Mouse (Mus musculus) G1E (cell line): ENCODE results near the gene Myb. TPM values are rescaled to one million over a fixed set of nuclear protein-coding genes. Genes with fewer than 3 reads are reported as not detected.
A peak's percentile ranks its signal among the peaks of the same experiment; 100 is the strongest.

Experiments used
- ATAC-seq: 2 replicates; pipeline ENCODE4 v1.8.0; 2016; ENCODE audit warnings: mild to moderate bottlenecking; ENCODE audit not compliant: insufficient number of reproducible peaks, poor library complexity, low FRiP score, severe bottlenecking; ENCODE audit errors: extremely low read depth
- DNase-seq: peaks from one replicate; pipeline ENCODE4 v3.0.0; 2012; ENCODE audit warnings: low spot score
- H3K27me3 ChIP-seq: 2 replicates; pipeline ENCODE4 v1.6.1; 2012; ENCODE audit warnings: mild to moderate bottlenecking, low read length, inconsistent platforms; ENCODE audit not compliant: insufficient read depth
- H3K36me3 ChIP-seq: replicated peaks from 2 replicates; pipeline ENCODE3; 2012; ENCODE audit warnings: mild to moderate bottlenecking, inconsistent platforms
- H3K4me1 ChIP-seq: 2 replicates; pipeline ENCODE4 v1.6.1; 2012; ENCODE audit warnings: low read depth, low read length, inconsistent platforms, mixed read lengths; ENCODE audit not compliant: insufficient read depth
- H3K4me3 ChIP-seq: 2 replicates; pipeline ENCODE4 v1.5.1; 2012; ENCODE audit warnings: low read depth, mild to moderate bottlenecking, inconsistent platforms, low read length, moderate library complexity, mixed read lengths
- H3K9me3 ChIP-seq: replicated peaks from 2 replicates; pipeline ENCODE4 v1.6.1; 2012; ENCODE audit warnings: inconsistent platforms
- CTCF ChIP-seq: IDR thresholded peaks from 2 replicates; pipeline ENCODE4 v1.5.1; 2012; ENCODE audit warnings: low read depth, low read length, inconsistent platforms, mixed read lengths
- GATA1 ChIP-seq: IDR thresholded peaks from 2 replicates; pipeline ENCODE4 v1.6.1; 2012; ENCODE audit warnings: borderline replicate concordance, low read length, inconsistent platforms, mixed read lengths
- GATA2 ChIP-seq: IDR thresholded peaks from 2 replicates; pipeline ENCODE4 v1.6.1; 2012; ENCODE audit warnings: low read depth, low read length, inconsistent platforms, borderline replicate concordance
- POLR2AphosphoS5 ChIP-seq: IDR thresholded peaks from 2 replicates; pipeline ENCODE4 v1.6.1; 2012; ENCODE audit warnings: low read depth, low read length, inconsistent platforms; ENCODE audit not compliant: insufficient replicate concordance
- TAL1 ChIP-seq: conservative IDR thresholded peaks from 2 replicates; pipeline ENCODE4 v1.6.1; 2012; ENCODE audit warnings: low read depth, low read length, inconsistent platforms, mixed read lengths
- polyA plus RNA-seq: library from polyadenylated mRNA; stranded (reverse); fragments of >175 nt; gene quantifications from 2 replicates; pipeline ENCODE4 v1.2.3, GENCODE M21; 2012
- total RNA-seq, 2 experiments: library from RNA; stranded (forward) in 1 of 2; stranded (reverse) in 1 of 2; fragments of 200-1000 nt in 1 of 2; fragments of >200 nt in 1 of 2; fragmentation: Nextera tagmentation in 1 of 2; gene quantifications; 2 replicates each; pipeline ENCODE4 v1.2.3; 2014 to 2017

Myb gene
- total and polyA plus RNA-seq, 3 experiments, result 49.3 to 399 (median 268) TPM

DNA sequence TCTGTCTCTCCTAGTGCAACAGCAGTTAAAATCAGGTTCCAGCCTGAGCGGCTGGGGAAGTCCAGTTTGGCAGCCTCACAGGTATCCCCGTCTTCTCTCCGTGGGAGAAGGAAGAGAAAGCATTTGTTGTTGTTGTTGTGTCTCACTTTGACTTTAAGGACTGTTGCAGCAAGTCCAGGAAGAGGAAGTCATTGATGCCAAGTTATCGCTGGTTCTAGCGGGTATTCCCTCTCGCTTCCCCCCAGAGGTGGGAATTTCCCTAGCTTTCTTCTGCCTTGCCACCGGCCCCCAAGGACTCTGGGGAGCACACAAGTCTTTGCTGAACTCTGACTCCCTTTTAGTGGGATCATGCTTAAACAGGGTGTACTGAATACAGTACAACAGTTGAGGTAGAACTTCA lies 40.0 kb upstream of the Myb start:
- ATAC-seq (no peak), DNase-seq (no peak)
- TF ChIP-seq POLR2AphosphoS5, result no peak
- TF ChIP-seq CTCF, result no peak
- no peak for TF ChIP-seq GATA2
- TF ChIP-seq GATA1, result no peak
- no peak for TF ChIP-seq TAL1

DNA sequence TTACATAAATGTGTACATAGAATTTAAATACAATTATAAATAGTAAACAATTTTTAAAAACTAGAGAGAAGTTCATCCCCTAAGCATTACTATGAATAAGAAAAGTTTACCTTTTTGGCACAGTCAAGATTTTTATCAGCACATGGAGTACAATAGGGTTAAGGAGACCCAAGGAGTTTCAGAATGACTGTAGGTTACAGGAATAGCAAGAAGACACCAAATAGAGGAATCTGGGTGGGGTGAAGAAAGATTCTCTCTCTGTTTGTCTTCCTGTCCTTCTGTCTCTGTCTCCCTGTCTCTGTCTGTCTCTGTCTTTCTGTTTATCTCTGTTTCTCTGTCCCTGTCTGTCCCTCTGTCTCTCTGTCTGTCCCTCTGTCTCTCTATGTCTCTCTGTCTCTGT lies 39.5 kb upstream of the Myb start:
- Histone ChIP-seq H3K27me3 (no peaks in the 10 kb centered on the region), H3K9me3 (no peaks in the 10 kb centered on the region), H3K4me1 (peaks cover 63% of the 10 kb centered on the region), H3K4me3 (no peak overlapping the region), H3K36me3 (no peaks in the 10 kb centered on the region)
- TF ChIP-seq TAL1 (no peak), GATA1 (no peak), POLR2AphosphoS5 (no peak), GATA2 (no peak), CTCF (no peak)
- DNase-seq (no peak), ATAC-seq (no peak)

More for the DNA sequence above, 40.0 kb upstream of the Myb start:
- H3K4me1 ChIP-seq, result peaks cover 63% of the 10 kb centered on the region
- no peaks in the 10 kb centered on the region for H3K9me3 ChIP-seq
- H3K36me3 ChIP-seq, result no peaks in the 10 kb centered on the region
- no peaks in the 10 kb centered on the region for H3K27me3 ChIP-seq
- H3K4me3 ChIP-seq, result no peak overlapping the region

DNA sequence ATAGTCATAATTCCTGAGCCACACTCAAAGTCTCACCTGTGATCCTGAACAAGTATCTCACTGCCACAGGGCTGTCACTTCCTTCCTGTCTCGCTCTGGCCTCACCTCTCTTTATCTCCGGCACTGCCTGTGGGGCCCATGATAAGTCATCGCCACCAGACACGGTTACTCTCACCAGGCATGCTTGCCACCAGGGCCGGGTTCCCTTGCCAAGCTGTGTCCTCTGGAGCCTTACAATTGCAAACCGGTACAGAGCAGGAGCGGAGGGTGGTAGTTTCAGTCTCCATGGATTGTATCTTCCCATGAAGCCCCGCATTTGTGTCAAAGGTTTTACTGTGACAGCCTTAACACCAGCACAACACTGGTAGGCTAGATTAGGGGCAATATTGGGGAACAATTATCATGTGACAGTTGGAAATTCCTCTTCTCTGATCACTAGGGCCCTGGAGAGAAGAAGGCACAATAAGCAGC lies 35.9 kb upstream of the Myb start:
- Histone ChIP-seq H3K9me3 (no peaks in the 10 kb centered on the region), H3K4me3 (peak overlapping the region; percentile 59; the same call in 1 of the 2 replicates), H3K4me1 (peaks cover 75% of the 10 kb centered on the region), H3K27me3 (no peaks in the 10 kb centered on the region), H3K36me3 (no peaks in the 10 kb centered on the region)
- ATAC-seq (peak; percentile 78), DNase-seq (peak; percentile 64)
- TF ChIP-seq GATA2, result 0 out of 2 replicates have a peak, but pooled peaks have one; percentile 23
- no peak for TF ChIP-seq GATA1
- TF ChIP-seq TAL1, result peak; percentile 89
- TF ChIP-seq CTCF, result no peak
- TF ChIP-seq POLR2AphosphoS5, result no peak

DNA sequence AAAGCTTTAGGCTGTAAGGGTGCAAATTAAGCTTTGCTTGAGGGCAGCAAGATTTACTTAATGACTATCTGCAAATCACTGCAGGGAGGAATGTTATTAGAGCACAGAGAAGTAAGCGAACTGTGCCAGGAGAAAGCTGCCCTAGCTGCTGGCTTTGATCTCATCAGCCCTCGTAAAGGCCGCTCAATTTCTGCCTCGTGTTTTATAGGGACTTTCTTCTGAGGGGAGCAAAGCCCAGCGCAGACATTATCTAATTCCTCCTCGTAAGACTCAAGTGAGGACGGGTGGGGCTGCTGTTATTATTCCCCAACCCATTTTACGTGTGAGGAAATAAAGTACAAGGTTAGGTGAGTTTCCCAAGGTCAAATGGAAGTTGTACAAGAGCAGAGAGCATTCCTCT lies 34.8 kb upstream of the Myb start:
- no peak for DNase-seq
- no peak for ATAC-seq
- H3K27me3 ChIP-seq, result no peaks in the 10 kb centered on the region
- TF ChIP-seq GATA1, result no peak
- no peak for TF ChIP-seq POLR2AphosphoS5
- no peak for TF ChIP-seq CTCF
- no peak for TF ChIP-seq GATA2
- no peak for TF ChIP-seq TAL1
- peaks cover 84% of the 10 kb centered on the region for H3K4me1 ChIP-seq
- H3K4me3 ChIP-seq, result peak overlapping the region; percentile 51; the same call in 1 of the 2 replicates
- no peaks in the 10 kb centered on the region for H3K9me3 ChIP-seq
- H3K36me3 ChIP-seq, result no peaks in the 10 kb centered on the region

DNA sequence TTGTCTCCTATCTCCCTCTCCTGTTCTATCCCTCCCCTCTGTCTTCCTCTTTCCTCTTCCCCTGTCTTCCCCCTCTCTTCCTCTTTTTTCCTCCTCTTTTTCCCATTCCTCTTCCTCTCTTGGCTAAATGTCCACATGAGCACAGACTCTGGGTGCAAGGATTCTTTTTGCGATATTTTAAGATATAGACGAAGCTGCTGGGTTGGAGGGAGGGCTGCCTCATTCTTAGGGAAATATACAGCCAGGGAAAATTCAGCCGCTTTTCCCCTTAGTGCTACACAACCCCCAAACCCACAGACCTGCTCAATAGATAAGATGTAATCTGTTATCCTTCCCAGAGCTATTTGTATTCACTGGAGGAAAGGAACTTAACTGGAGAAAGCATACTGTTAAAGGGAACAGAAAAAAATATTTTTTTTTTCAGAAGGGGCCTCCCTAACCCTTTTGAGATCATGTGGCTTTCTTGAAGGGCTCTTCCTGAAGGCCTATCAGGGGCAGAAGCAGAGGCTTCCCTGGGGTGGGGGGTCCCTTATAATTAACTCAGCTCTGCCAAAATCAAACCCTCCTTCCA lies 33.2 kb upstream of the Myb start:
- DNase-seq, result no peak
- H3K36me3 ChIP-seq, result no peaks in the 10 kb centered on the region
- H3K9me3 ChIP-seq, result no peaks in the 10 kb centered on the region
- no peaks in the 10 kb centered on the region for H3K27me3 ChIP-seq
- peak overlapping the region; percentile 63; the same call in 1 of the 2 replicates for H3K4me3 ChIP-seq
- ATAC-seq, result peak; percentile 18
- H3K4me1 ChIP-seq, result peaks cover 92% of the 10 kb centered on the region
- TF ChIP-seq CTCF (no peak), GATA2 (no peak), TAL1 (no peak), GATA1 (no peak), POLR2AphosphoS5 (no peak)

DNA sequence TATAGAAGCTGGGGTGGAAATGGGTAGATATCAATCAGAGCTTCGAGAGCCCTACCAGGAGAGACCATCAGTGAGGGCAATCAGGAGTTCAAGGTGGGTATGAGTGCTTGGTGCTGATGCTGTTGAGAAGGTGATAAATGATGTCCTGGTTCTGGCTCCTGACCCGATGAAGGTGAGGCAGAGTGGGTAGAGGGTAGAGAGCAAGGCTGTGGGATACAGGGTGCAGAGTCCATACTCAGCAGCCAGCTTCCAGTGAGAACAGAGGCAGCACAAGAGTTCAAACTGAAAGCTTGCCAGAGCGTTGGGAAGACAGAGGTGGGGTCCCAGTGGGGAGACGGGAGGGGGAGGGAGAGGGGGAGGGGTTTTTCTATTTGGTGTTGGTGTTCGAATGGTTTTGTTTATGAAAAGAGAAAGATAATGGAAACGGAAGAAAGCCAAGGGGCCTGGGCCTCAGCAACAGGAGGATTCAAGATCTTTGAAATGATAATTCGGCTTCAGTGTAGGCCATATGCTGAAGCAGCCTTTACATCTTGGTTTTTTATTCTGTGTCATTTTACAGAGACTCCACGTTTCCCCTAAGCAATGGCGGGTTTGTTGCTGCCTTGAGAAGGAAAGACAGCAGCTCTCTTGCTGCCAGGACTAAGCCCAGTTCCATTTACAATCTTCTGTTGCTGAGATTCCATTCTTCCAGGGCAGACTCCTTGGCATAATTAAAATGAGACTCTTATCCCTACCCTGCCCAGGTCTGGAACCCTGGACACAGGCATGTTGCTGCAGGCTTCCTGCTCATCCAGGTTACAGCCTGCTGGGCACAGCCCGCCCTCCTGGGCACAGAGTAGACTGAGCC lies 32.5 kb upstream of the Myb start:
- no peaks in the 10 kb centered on the region for H3K36me3 ChIP-seq
- DNase-seq (no peak), ATAC-seq (no peak)
- H3K4me3 ChIP-seq, result peak overlapping the region; percentile 63; the same call in 1 of the 2 replicates
- no peaks in the 10 kb centered on the region for H3K27me3 ChIP-seq
- H3K9me3 ChIP-seq, result no peaks in the 10 kb centered on the region
- peaks cover 92% of the 10 kb centered on the region for H3K4me1 ChIP-seq
- TF ChIP-seq CTCF (no peak), GATA1 (no peak), POLR2AphosphoS5 (no peak), TAL1 (no peak), GATA2 (no peak)
